Mouse (Mus musculus) adrenal gland, postnatal 10 days (tissue): ENCODE data around the gene Smarcc2. TPM values are rescaled to one million over a fixed set of nuclear protein-coding genes. Genes with fewer than 3 reads are reported as not detected.
A peak's percentile ranks its signal among the peaks of the same experiment; 100 is the strongest.

Source experiments
- DNase-seq: peaks from one replicate; pipeline ENCODE4 v3.0.0; 2021; ENCODE audit warnings: mixed read lengths
- total RNA-seq, 2 experiments: library from RNA; stranded (reverse); gene quantifications; 2 replicates each; pipeline ENCODE4 v1.2.3; 2021

Smarcc2 gene
- total RNA-seq, 2 experiments from 2014 or later: 94.1 to 123 TPM

GRCm38 (mm10) chr10:128493319-128493694 lies 34.3 kb downstream of the Smarcc2 start:
- DNase-seq: no peak

GRCm38 (mm10) chr10:128493695-128494666 lies 34.9 kb downstream of the Smarcc2 start, which contains the start of gene Myl6:
Myl6 (minus strand) TSS chr10:128494145.
- peak; percentile 98 for DNase-seq

DNA sequence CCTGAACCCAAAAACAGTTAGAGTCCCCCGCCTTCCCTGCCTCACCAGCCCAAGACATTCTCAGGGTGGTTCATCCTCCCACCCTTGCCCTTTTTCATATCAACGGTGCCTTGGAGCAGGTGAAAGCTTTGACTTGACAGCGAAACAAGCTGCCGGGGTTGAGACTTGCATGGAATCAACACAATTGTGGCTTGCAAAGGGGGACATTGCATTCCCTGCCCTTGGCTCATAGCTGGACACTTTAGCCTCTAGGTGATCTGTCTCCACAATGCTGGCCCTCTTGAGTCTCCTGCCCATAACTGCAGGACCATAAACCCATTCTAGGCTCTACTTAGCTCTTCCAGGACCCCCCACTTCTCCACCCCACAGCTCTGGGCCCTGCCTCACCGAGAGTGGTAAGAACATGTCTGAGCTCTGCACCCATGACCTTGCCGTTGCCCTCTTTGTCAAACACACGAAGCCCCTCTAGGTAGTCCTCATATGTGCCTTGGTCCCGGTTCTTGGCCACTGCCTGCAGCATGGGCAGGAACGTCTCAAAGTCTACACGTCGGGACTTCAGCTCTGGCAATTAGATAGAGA lies 35.7 kb downstream of the Smarcc2 start:
- DNase-seq: no peak

- DNase-seq: no peak
Observed at GRCm38 (mm10) chr10:128495270-128495669, 36.2 kb downstream of the Smarcc2 start.

DNA sequence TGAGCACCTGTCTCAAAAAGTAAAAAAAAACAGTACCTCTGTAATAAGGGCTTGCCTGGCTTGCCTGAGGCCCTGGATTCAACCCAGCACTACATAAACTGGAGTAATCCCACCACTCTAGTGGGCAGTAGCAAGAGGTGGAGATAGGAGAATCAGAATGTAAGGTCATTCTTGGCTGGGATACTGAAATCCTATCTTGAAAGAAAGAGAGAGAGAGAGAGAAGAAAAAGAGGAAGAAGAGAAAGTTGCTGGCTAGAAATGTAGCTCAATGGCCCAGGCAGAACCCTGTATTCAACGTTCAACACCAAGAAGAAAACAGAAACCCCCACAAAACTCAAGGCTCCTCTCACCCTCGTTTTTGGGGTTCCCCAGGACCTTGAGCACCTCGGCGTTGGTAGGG lies 36.9 kb downstream of the Smarcc2 start:
- DNase-seq: no peak

- no peak for DNase-seq
Observed at GRCm38 (mm10) chr10:128496509-128497077, 37.5 kb downstream of the Smarcc2 start.

DNA sequence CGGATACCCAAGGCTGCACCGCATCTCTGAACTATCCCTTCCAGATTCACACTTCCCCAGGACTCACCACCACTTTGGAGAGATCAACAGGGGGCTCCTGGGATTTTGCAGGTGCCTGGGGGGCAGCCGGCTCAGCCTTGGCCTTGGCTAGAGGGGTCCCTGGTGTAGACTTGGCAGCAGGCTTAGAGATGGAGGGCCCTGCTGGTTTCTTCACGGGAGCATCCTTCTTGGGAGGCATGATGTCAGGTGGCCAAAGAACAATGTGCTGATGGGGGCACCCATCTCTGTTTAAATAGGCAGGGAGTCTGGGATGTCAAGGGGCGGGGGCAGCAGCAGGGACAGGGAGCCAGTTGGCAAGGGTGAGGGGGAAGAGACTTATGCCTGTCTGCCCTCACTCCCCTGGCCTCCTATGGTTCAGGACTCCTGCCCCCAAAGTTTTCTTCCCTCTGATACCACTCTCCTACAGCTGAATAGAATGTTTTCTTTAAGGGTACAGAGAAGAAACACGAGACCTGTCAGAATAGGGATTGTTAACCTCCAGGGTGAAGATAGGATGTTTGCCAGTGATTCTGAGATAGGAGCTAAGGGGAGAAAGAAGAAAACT lies 38.2 kb downstream of the Smarcc2 start:
- DNase-seq: no peak

DNA sequence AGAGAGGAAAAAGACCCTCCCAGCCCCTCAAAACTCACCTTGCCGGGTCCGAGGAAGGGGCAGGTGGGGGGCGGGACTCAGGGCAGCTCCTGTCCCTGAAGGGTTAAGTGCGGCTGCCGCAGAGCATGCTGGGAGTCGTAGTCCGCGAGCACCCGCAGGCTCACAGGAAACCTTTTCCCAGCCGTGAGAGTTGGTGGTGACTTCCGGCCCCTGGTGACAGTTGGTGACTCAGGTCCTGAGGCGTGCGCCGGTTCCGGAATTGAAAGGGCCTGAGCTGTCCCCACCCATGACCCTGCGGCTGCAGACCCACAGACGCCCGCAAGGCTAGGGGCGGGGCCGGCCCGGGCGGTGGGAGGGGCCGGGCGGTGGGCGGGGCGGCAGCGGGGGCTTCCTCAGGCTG lies 39.5 kb downstream of the Smarcc2 start, which contains the start of gene Myl6b:
Gene Myl6b (minus strand): TSS at position 96 of the 400 bp plus-strand sequence.
- peak; percentile 95 for DNase-seq

DNA sequence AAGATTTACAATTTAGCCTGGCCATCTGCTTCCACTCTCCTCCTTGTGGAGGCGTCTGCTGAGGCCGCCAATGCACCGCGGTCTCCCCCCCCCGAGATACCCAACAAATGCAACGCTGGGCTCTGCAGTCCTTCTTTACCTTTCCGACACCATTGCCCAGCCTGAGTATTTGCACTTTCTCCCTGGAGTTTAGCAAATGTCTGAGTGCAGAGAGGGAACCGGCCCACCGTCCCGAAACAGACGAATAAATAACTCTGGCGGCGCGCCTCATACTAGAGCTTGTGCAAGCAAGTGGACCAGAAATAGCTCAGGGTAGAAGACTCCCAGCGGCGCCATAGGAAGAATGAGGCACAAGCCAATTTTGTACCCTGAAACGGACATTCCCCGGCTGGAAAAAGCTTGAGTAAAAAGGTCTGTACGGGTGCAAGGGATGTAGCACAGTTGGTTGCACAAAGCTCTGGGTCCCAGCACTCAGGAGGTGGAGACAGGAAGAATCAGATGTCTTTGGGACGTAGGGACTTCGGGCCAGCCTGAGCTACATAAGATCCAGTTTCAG lies 40.1 kb downstream of the Smarcc2 start:
- DNase-seq: peak; percentile 75

- peak; percentile 72 for DNase-seq
Observed at GRCm38 (mm10) chr10:128502341-128502740, 43.3 kb downstream of the Smarcc2 start.

DNA sequence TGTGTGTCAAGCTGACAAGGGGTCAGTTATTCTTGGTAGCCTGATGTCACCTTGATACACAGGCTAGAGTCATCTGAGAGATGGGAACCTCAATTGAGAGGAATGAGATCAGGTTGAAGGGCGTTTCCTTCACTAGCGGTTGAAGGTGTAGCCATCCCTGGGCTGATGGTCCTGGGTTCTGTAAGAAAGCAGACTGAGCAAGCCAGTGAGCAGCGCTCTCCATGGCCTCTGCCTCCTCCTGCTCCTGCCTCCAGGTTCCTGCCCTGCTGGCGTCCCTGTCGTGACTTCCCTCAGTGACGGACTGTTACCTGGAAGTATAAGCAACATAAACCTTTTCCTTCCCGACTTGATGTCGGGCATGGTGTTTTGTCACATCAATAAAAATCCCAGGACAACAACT lies 44.5 kb downstream of the Smarcc2 start:
- no peak for DNase-seq

GRCm38 (mm10) chr10:128504012-128504411 lies 45.0 kb downstream of the Smarcc2 start:
- no peak for DNase-seq

DNA sequence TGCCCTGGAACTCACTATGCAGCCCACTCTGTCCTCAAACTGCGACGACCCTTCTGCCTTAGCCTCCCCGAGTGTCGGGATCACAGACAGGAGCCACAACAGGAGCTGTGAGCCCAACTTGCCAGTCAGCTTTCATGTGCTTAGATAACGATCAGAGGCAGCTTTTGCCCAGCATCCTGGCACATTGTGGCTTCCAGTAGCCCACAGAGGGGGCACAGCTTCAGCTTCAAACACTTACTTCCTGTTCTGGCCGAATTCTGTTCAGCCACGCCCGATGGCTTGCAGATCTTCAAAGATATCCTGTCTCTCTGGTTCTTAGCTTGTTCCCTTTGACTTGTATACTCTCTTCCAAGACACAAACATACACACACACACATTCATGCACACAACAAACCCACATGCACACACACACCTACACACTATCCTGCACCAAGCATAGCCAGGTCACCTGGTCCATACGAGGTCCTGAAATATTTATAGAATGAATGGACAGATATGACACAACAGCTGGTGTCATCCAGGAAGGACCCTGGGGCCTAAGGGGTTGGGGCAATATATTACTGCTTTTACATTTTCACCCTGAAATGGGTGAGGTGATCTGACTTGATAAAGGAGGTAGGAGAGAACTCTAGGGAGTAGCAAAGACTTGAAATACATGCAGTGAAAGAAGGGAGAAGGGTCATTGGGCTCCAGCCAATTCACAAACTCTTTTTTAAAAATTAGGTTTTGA lies 45.8 kb downstream of the Smarcc2 start:
- DNase-seq: no peak

GRCm38 (mm10) chr10:128505371-128505667 lies 46.3 kb downstream of the Smarcc2 start:
- peak; percentile 37 for DNase-seq

GRCm38 (mm10) chr10:128505974-128506373 lies 46.9 kb downstream of the Smarcc2 start:
- DNase-seq: no peak

DNA sequence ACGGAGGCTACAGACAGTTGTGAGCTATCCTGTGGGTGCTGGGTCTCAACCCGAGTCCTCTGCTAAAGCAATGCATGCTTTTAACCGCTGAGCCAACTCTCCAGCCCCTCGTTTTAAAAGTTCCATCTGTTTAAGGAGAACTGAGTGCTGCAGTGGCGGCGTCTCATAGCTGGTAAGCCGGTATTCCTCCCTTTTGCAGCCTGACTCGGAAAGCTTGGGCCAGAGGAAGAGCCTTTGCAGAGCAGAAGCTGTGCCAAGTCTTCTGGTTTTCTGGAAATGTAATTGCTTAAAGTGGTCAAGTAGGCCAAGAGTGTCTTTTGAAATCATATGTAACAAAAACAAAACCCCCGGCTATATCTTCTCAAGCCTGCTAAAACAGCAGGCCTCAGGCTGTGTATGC lies 49.2 kb downstream of the Smarcc2 start:
- DNase-seq: no peak

- no peak for DNase-seq
Observed at GRCm38 (mm10) chr10:128509203-128509602, 50.2 kb downstream of the Smarcc2 start.

DNA sequence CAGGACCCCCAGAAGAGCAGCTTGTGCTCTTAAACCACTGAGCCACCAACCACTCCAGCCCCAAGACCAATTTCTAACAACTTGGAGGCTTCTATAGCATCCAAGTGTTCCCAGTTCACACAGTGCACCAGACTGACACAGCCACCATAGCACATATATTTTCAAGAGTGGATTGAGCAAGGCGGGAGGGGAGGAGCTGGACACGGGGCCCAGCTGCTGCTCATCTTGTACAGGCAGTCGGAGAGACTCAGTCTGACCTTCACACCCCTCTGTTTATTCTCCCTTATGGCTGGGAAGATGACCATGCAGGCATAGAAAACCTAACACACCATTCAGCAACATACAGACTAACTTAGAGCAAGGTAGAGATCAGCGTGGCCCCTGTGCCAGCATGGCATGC lies 50.8 kb downstream of the Smarcc2 start:
- DNase-seq: no peak

DNA sequence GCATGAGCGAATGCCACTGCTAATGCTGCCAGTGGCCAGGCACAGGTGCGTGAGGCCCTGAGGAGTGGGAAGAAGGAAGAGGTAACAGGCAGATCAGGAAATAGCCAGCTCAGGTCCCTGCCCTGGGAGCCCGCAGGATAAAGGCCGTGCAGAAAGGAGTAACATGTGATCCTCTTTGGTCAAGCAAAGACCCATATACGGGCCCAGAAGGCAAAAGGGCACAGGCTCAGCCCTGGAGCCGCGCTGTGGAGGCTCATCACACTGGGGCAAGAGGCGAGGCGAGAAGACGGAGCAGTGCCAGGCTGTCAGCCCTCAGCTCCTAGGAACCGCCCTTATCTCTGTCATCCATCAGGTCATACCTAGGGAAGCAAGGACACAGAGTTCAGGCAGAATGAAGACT lies 51.3 kb downstream of the Smarcc2 start:
- no peak for DNase-seq

- no peak for DNase-seq
Observed at GRCm38 (mm10) chr10:128511189-128511588, 52.1 kb downstream of the Smarcc2 start.

GRCm38 (mm10) chr10:128511761-128512160 lies 52.7 kb downstream of the Smarcc2 start:
- DNase-seq: no peak

GRCm38 (mm10) chr10:128515044-128515443 lies 56.0 kb downstream of the Smarcc2 start:
- no peak for DNase-seq
